Mouse (Mus musculus): ENCODE data around the gene Rapgef4. TPM values are rescaled to one million over a fixed set of nuclear protein-coding genes. Genes with fewer than 3 reads are reported as not detected.

The Rapgef4 gene
- polyA plus RNA-seq, 1 experiment from 2014 or later: 4.2 TPM

GRCm38 (mm10) chr2:72116698-72117097 is 135.7 kb downstream of the Rapgef4 start:
- no peaks in the 10 kb centered on the region for H3K36me3 ChIP-seq (ENCODE audit: control insufficient read depth, insufficient read depth, low read length)
- no peaks in the 10 kb centered on the region for H3K9me3 ChIP-seq (ENCODE audit: control insufficient read depth, low read length)
- WGBS: 64% methylated on average over 5 of the region's 5 CpGs
- DNase-seq (ENCODE audit: low spot score) (no peak), ATAC-seq (replicated peaks; ENCODE audit: low FRiP score) (no peak)
- H3K4me1 ChIP-seq (replicated peaks; ENCODE audit: control insufficient read depth, insufficient read depth, low read length): peaks cover 7% of the 10 kb centered on the region; the same call in 1 of the 2 replicates
- no peak overlapping the region for H3K4me2 ChIP-seq
- H3K4me3 ChIP-seq (ENCODE audit: low read depth, low read length): no peak overlapping the region
- H3K27me3 ChIP-seq (replicated peaks; ENCODE audit: control insufficient read depth, insufficient read depth, low read length): no peaks in the 10 kb centered on the region
- no peak overlapping the region for H3K9ac ChIP-seq (ENCODE audit: low read depth, low read length)
- no peak overlapping the region for H3K27ac ChIP-seq (ENCODE audit: low read depth, low read length)

DNA sequence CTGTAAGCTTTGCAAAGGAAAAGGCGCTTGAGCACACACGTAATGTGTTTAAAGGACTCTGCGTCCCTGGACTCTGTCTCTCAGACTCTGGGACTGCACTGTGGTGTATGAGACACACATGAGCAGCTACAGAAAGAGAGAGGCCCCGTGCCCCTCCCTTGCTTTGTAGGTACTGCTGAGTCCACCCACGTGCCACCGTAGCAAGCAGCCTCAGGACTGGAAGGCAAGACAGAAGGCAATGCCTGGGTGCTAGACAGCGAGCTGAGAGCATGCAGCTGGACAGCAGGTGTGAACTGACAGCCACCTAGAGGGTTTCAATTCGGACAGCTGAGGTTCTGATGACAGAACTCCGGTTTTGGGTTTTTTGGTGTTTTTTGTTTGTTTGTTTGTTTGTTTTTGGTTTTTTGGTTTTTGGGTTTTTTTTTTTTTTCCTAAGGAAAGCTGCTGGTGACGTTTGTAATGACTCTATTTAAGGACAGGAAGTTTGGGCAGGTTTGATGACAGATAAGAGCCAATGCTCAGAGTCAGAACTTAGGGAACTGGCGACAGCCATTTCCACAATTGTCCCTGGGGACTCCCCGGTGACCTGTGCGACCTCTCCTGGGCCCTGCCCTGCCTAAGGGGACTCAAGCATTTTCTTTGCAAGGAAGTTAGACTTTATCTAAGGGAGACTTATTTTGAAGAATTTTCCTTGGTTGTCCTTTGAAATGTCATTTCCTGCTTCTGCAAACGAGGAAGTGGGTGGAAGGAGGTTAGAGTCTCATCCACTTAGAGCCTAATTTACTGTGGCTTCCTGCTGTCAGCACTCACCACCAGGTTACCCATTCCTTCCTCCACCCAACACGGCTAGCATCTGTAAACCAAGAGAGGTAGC is 136.3 kb downstream of the Rapgef4 start:
- H3K27ac ChIP-seq (ENCODE audit: low read depth, low read length): no peak overlapping the region
- ATAC-seq (replicated peaks; ENCODE audit: low FRiP score) (no peak; the same call in 1 of the 2 replicates), DNase-seq (ENCODE audit: low spot score) (no peak)
- no peak overlapping the region for H3K9ac ChIP-seq (ENCODE audit: low read depth, low read length)
- H3K4me1 ChIP-seq (replicated peaks; ENCODE audit: control insufficient read depth, insufficient read depth, low read length): peaks cover 7% of the 10 kb centered on the region; the same call in 1 of the 2 replicates
- H3K4me2 ChIP-seq: no peak overlapping the region
- no peak overlapping the region for H3K4me3 ChIP-seq (ENCODE audit: low read depth, low read length)
- 37% methylated on average over 15 of the region's 15 CpGs for WGBS
- H3K36me3 ChIP-seq (ENCODE audit: control insufficient read depth, insufficient read depth, low read length): no peaks in the 10 kb centered on the region
- H3K9me3 ChIP-seq (ENCODE audit: control insufficient read depth, low read length): no peaks in the 10 kb centered on the region
- H3K27me3 ChIP-seq (replicated peaks; ENCODE audit: control insufficient read depth, insufficient read depth, low read length): no peaks in the 10 kb centered on the region

GRCm38 (mm10) chr2:72120211-72120610 is 139.2 kb downstream of the Rapgef4 start:
- Histone ChIP-seq H3K4me3 (ENCODE audit: low read depth, low read length) (no peak overlapping the region), H3K9ac (ENCODE audit: low read depth, low read length) (no peak overlapping the region), H3K36me3 (ENCODE audit: control insufficient read depth, insufficient read depth, low read length) (no peaks in the 10 kb centered on the region), H3K4me1 (replicated peaks; ENCODE audit: control insufficient read depth, insufficient read depth, low read length) (peaks cover 14% of the 10 kb centered on the region; the same call in 1 of the 2 replicates), H3K27ac (ENCODE audit: low read depth, low read length) (no peak overlapping the region), H3K27me3 (replicated peaks; ENCODE audit: control insufficient read depth, insufficient read depth, low read length) (no peaks in the 10 kb centered on the region), H3K4me2 (no peak overlapping the region), H3K9me3 (ENCODE audit: control insufficient read depth, low read length) (no peaks in the 10 kb centered on the region)
- DNase-seq (ENCODE audit: low spot score) (no peak), ATAC-seq (replicated peaks; ENCODE audit: low FRiP score) (no peak)
- 85% methylated on average over 6 of the region's 6 CpGs for WGBS

GRCm38 (mm10) chr2:72122410-72123223 is 141.6 kb downstream of the Rapgef4 start:
- no peak overlapping the region for H3K4me3 ChIP-seq (ENCODE audit: low read depth, low read length)
- H3K36me3 ChIP-seq (ENCODE audit: control insufficient read depth, insufficient read depth, low read length): no peaks in the 10 kb centered on the region
- no peaks in the 10 kb centered on the region for H3K9me3 ChIP-seq (ENCODE audit: control insufficient read depth, low read length)
- H3K27ac ChIP-seq (ENCODE audit: low read depth, low read length): no peak overlapping the region
- H3K4me2 ChIP-seq: no peak overlapping the region
- WGBS: 92% methylated on average over 14 of the region's 14 CpGs
- DNase-seq (ENCODE audit: low spot score) (no peak), ATAC-seq (replicated peaks; ENCODE audit: low FRiP score) (no peak)
- H3K9ac ChIP-seq (ENCODE audit: low read depth, low read length): no peak overlapping the region
- no peaks in the 10 kb centered on the region for H3K27me3 ChIP-seq (replicated peaks; ENCODE audit: control insufficient read depth, insufficient read depth, low read length)
- H3K4me1 ChIP-seq (replicated peaks; ENCODE audit: control insufficient read depth, insufficient read depth, low read length): peaks cover 9% of the 10 kb centered on the region; the same call in 1 of the 2 replicates

DNA sequence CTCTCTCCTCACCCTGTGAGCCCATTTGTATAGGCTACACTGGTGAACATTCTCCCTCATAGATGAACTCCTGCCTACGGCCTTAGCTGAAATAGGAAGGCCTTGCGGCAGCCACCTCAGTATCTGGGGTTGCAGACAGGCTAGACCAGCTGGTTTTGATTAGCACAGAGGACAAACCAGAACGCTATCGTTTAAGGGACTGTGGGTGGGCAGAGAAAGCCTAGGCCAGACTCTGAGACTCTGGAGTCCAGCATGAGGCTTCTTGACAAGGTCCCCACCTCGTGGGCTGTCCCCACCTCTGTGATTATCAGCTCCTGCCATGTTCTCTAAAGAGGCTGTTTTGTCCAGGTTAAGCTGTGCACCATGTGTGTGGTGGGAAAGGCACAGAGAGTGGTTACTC is 142.8 kb downstream of the Rapgef4 start:
- Histone ChIP-seq H3K27me3 (replicated peaks; ENCODE audit: control insufficient read depth, insufficient read depth, low read length) (no peaks in the 10 kb centered on the region), H3K4me1 (replicated peaks; ENCODE audit: control insufficient read depth, insufficient read depth, low read length) (peaks cover 7% of the 10 kb centered on the region; the same call in 1 of the 2 replicates), H3K4me2 (no peak overlapping the region), H3K9ac (ENCODE audit: low read depth, low read length) (no peak overlapping the region), H3K27ac (ENCODE audit: low read depth, low read length) (no peak overlapping the region), H3K36me3 (ENCODE audit: control insufficient read depth, insufficient read depth, low read length) (no peaks in the 10 kb centered on the region), H3K9me3 (ENCODE audit: control insufficient read depth, low read length) (no peaks in the 10 kb centered on the region), H3K4me3 (ENCODE audit: low read depth, low read length) (no peak overlapping the region)
- WGBS: 38% methylated on average over 5 of the region's 5 CpGs
- DNase-seq (ENCODE audit: low spot score) (no peak), ATAC-seq (replicated peaks; ENCODE audit: low FRiP score) (peak; percentile 56; the same call in 1 of the 2 replicates)

DNA sequence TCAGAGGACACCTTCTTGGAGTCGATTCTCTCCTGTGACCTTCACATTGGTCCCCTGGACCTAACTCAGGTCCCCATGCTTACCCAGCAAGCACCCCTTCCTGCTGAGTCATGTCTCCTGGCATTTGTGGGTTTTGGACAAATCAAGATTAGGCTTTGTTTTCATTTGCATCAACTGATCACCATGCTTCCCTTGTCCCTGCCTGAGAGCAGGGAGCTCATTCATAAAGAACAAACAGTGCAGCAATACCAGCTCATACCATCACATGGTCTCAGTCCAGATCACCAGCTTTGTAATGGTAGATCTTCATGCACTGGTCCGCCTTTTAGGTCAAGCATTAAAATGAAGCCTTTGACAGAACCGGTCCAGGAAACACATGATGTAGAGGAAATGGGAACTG is 144.7 kb downstream of the Rapgef4 start:
- 72% methylated on average over 3 of the region's 3 CpGs for WGBS
- no peak for DNase-seq (ENCODE audit: low spot score)
- no peak overlapping the region for H3K27ac ChIP-seq (ENCODE audit: low read depth, low read length)

GRCm38 (mm10) chr2:72126411-72126810 is 145.4 kb downstream of the Rapgef4 start:
- Histone ChIP-seq H3K4me3 (ENCODE audit: low read depth, low read length) (no peak overlapping the region), H3K4me1 (replicated peaks; ENCODE audit: control insufficient read depth, insufficient read depth, low read length) (peaks cover 7% of the 10 kb centered on the region; the same call in 1 of the 2 replicates), H3K36me3 (ENCODE audit: control insufficient read depth, insufficient read depth, low read length) (no peaks in the 10 kb centered on the region), H3K4me2 (no peak overlapping the region), H3K9ac (ENCODE audit: low read depth, low read length) (no peak overlapping the region), H3K27ac (ENCODE audit: low read depth, low read length) (no peak overlapping the region), H3K9me3 (ENCODE audit: control insufficient read depth, low read length) (no peaks in the 10 kb centered on the region), H3K27me3 (replicated peaks; ENCODE audit: control insufficient read depth, insufficient read depth, low read length) (no peaks in the 10 kb centered on the region)
- WGBS: 85% methylated on average over 2 of the region's 2 CpGs
- no peak for DNase-seq (ENCODE audit: low spot score)
- ATAC-seq (replicated peaks; ENCODE audit: low FRiP score): no peak

More for the DNA sequence above, 144.7 kb downstream of the Rapgef4 start:
- no peak for ATAC-seq (replicated peaks; ENCODE audit: low FRiP score)
- Histone ChIP-seq H3K9ac (ENCODE audit: low read depth, low read length) (no peak overlapping the region), H3K36me3 (ENCODE audit: control insufficient read depth, insufficient read depth, low read length) (no peaks in the 10 kb centered on the region), H3K9me3 (ENCODE audit: control insufficient read depth, low read length) (no peaks in the 10 kb centered on the region), H3K27me3 (replicated peaks; ENCODE audit: control insufficient read depth, insufficient read depth, low read length) (no peaks in the 10 kb centered on the region), H3K4me3 (ENCODE audit: low read depth, low read length) (no peak overlapping the region), H3K4me2 (no peak overlapping the region), H3K4me1 (replicated peaks; ENCODE audit: control insufficient read depth, insufficient read depth, low read length) (peaks cover 7% of the 10 kb centered on the region; the same call in 1 of the 2 replicates)

GRCm38 (mm10) chr2:72129612-72130311 is 148.7 kb downstream of the Rapgef4 start:
- DNase-seq (ENCODE audit: low spot score): no peak
- Histone ChIP-seq H3K27ac (ENCODE audit: low read depth, low read length) (no peak overlapping the region), H3K27me3 (replicated peaks; ENCODE audit: control insufficient read depth, insufficient read depth, low read length) (no peaks in the 10 kb centered on the region), H3K4me1 (replicated peaks; ENCODE audit: control insufficient read depth, insufficient read depth, low read length) (no peaks in the 10 kb centered on the region), H3K4me2 (no peak overlapping the region), H3K4me3 (ENCODE audit: low read depth, low read length) (no peak overlapping the region), H3K9me3 (ENCODE audit: control insufficient read depth, low read length) (no peaks in the 10 kb centered on the region), H3K36me3 (ENCODE audit: control insufficient read depth, insufficient read depth, low read length) (no peaks in the 10 kb centered on the region), H3K9ac (ENCODE audit: low read depth, low read length) (no peak overlapping the region)
- no peak for ATAC-seq (replicated peaks; ENCODE audit: low FRiP score)
- WGBS: 77% methylated on average over 8 of the region's 8 CpGs
